Mouse (Mus musculus) hindbrain, embryonic 16.5 days (tissue): ENCODE data around the gene Ttc24. TPM values are rescaled to one million over a fixed set of nuclear protein-coding genes. Genes with fewer than 3 reads are reported as not detected.

Experiments
- ATAC-seq: fragments of 200-750 bp; cut with Nextera tagmentation; 2 replicates; pipeline ENCODE4 v1.8.0; 2017; ENCODE audit warnings: moderate TSS enrichment, moderate library complexity
- H3K27ac ChIP-seq: fragments of 300-500 bp; sonication (generic); 2 replicates; pipeline ENCODE4 v1.5.1; 2014; ENCODE audit warnings: low read depth, mild to moderate bottlenecking, control low read depth, low read length, moderate library complexity
- H3K27me3 ChIP-seq: fragments of 300-500 bp; sonication (generic); replicated peaks from 2 replicates; pipeline ENCODE4 v1.6.1; 2014; ENCODE audit warnings: low read length; ENCODE audit not compliant: control insufficient read depth, insufficient read depth
- H3K36me3 ChIP-seq: fragments of 300-500 bp; sonication (generic); 2 replicates; pipeline ENCODE4 v1.6.1; 2014; ENCODE audit warnings: mild to moderate bottlenecking, low read length, moderate library complexity, mixed read lengths; ENCODE audit not compliant: control insufficient read depth, insufficient read depth
- H3K4me1 ChIP-seq: fragments of 300-500 bp; sonication (generic); 2 replicates; pipeline ENCODE4 v1.6.1; 2014; ENCODE audit warnings: low read depth, low read length; ENCODE audit not compliant: control insufficient read depth, insufficient read depth
- H3K4me2 ChIP-seq: fragments of 300-500 bp; sonication (generic); 2 replicates; pipeline ENCODE4 v1.6.1; 2014; ENCODE audit warnings: mild to moderate bottlenecking, low read length, control low read depth, moderate library complexity
- H3K4me3 ChIP-seq: fragments of 300-500 bp; sonication (generic); 2 replicates; pipeline ENCODE4 v1.5.1; 2014; ENCODE audit warnings: mild to moderate bottlenecking, low read length, control low read depth, moderate library complexity
- H3K9ac ChIP-seq: fragments of 300-500 bp; sonication (generic); 2 replicates; pipeline ENCODE4 v1.6.1; 2014; ENCODE audit warnings: low read depth, mild to moderate bottlenecking, control low read depth, low read length, moderate library complexity
- H3K9me3 ChIP-seq: fragments of 300-500 bp; sonication (generic); 2 replicates; pipeline ENCODE4 v1.6.1; 2014; ENCODE audit warnings: mild to moderate bottlenecking, low read length, moderate library complexity; ENCODE audit not compliant: control insufficient read depth
- WGBS: fragments of 180-500 bp; shearing (Covaris S2); extraction: QIAGEN DNeasy Blood & Tissue Kit; methylation state at CpG from one replicate; pipeline ENCODE4 v1.1.7; 2014; 5-methylcytosine and 5-hydroxymethylcytosine counted together
- polyA plus RNA-seq: library from polyadenylated mRNA; unstranded; fragments of >200 nt; fragmentation: Nextera tagmentation; extraction: Ambion mirVana; gene quantifications from 2 replicates; pipeline ENCODE4 v1.2.1, GENCODE M21; 2015

Ttc24 gene
- polyA plus RNA-seq, 1 experiment from 2014 or later, result not detected

DNA sequence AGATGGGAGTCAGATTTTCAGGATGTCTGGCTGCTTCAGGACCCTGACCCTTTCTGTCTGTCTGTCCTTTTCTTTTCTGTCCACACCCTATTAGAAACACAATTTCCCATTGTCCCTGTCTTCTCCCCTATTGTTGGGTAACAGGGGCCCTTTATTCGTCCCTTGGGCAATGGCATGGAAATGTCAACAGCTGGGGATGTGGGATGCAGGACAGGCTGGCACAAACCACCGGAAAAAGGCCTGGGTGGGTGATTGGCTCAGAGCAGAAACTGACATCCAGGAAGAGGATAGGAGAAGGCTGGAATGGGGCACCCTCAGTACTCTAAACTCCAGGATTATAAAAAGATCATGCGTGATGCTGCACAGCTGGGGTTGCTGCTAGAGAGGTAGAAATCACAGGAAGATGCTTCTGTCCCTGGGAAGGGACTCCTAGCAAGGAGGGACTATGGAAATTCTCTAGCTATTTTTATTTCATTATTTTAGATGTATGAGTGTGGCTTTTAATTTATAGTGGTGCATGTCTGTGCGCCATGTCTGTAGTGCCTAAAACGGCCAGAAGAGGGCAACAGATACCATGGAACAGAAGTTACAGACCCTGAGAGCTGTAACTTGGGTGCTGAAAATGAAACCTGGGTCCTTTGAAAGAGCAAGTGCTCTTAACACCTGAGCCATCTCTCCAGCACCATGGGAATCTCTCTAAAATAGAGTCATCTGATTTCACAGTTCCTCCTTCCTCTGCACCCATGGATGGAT is 50.5 kb downstream of the Ttc24 start, which contains the start of gene Hapln2:
Hapln2 (minus strand) TSS at position 150 of the 753 bp plus-strand sequence.
- no peak within 1 kb of the TSS for H3K4me3 ChIP-seq
- 46% methylated on average over 5 of the region's 5 CpGs for WGBS
- H3K36me3 ChIP-seq, result no peaks in the 10 kb centered on the region
- no peak for ATAC-seq
- H3K27me3 ChIP-seq, result peaks cover 26% of the 10 kb centered on the region
- peaks cover 7% of the 10 kb centered on the region for H3K9me3 ChIP-seq
- H3K9ac ChIP-seq, result no peak within 1 kb of the TSS
- peaks cover 12% of the 10 kb centered on the region for H3K4me1 ChIP-seq
- no peak within 1 kb of the TSS for H3K27ac ChIP-seq
- H3K4me2 ChIP-seq, result no peak within 1 kb of the TSS

DNA sequence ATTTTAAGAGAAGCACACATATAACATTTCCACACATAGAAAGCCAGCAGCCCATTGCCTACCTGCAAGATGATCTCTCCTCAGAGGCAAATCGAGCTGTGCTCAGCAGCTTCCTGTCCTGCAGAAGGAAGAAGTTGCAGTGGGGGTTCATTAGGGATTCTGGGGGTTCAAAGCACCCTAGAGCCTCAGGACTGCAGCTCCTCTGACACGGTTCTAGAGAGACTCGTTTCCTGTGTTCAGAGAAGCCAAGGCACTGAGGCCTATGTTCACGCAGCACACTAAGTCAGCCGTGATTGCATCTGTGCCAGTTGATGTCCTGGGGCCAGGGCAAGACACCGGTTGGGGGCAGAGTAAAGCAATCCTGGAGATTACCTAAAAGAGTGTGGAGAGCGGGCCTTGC is 51.3 kb downstream of the Ttc24 start:
- Histone ChIP-seq H3K4me1 (peaks cover 16% of the 10 kb centered on the region), H3K9me3 (peaks cover 7% of the 10 kb centered on the region), H3K36me3 (no peaks in the 10 kb centered on the region), H3K9ac (no peak overlapping the region), H3K4me3 (no peak overlapping the region), H3K4me2 (no peak overlapping the region), H3K27me3 (peaks cover 31% of the 10 kb centered on the region), H3K27ac (no peak overlapping the region)
- no peak for ATAC-seq
- WGBS, result 70% methylated on average over 7 of the region's 7 CpGs

GRCm38 (mm10) chr3:88023192-88024074 is 54.7 kb downstream of the Ttc24 start:
- H3K27ac ChIP-seq, result no peak overlapping the region
- peaks cover 6% of the 10 kb centered on the region for H3K9me3 ChIP-seq
- H3K36me3 ChIP-seq, result no peaks in the 10 kb centered on the region
- peak; percentile 79 for ATAC-seq
- H3K27me3 ChIP-seq, result peaks cover 51% of the 10 kb centered on the region
- H3K4me1 ChIP-seq, result peaks cover 16% of the 10 kb centered on the region
- H3K9ac ChIP-seq, result peak overlapping the region; percentile 71
- under 1% methylated on average over 81 of the region's 81 CpGs for WGBS
- H3K4me3 ChIP-seq, result peak overlapping the region; percentile 62
- peak overlapping the region; percentile 90 for H3K4me2 ChIP-seq

DNA sequence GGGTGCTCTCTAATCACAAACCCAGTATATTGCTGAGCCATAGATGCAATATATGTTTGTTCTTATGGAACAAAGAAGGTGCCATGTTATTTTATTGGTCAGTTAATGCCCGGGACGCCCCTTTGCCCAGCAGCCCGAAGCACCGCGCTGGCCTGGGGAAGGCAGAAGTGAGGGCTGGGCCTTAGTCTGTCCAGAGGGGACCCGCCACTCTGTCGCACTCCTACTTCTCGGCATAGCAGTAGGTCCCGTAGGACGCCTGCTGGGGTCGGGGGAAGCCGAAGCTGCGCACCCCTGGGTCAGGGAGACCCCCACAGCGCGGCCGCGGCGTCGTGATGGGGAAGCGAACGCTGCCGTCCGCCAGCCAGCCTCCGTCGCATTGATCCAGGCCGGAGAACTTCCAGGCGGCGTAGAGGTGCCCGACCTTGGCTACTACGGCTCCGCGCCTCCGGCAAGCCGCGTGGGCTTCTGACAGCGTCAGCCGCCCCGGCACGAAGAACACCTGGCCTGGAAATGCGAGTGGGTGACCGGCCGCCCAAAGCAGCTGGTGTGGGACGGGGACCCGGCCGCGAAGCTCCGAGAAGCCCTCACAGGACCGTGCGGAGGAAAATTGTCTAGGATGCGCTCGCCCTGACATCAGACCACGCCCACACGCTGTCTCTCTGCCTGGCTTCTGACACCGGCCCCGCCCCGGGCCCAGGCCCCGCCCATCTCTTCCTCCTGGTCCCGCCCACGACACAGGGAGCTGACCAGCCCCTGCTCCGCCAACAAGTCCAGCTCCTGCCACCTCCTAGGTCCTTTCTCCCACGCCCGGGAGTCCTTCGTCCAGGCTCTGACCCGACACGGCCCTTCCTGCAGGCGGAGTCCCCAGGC is 55.5 kb downstream of the Ttc24 start:
- under 1% methylated on average over 58 of the region's 66 CpGs for WGBS
- Histone ChIP-seq H3K4me1 (peaks cover 16% of the 10 kb centered on the region), H3K36me3 (no peaks in the 10 kb centered on the region), H3K27ac (no peak overlapping the region), H3K9me3 (no peaks in the 10 kb centered on the region), H3K27me3 (peaks cover 55% of the 10 kb centered on the region), H3K9ac (peak overlapping the region; percentile 71), H3K4me3 (peak overlapping the region; percentile 62), H3K4me2 (peak overlapping the region; percentile 90)
- peak; percentile 93 for ATAC-seq

Other genes with a start within 250 kb of the Ttc24 start
- gene Sh2d2a, start 231.5 kb downstream of the Ttc24 start, polyA plus RNA-seq, result not detected in 2 replicates
- gene Prcc, start 192.7 kb downstream of the Ttc24 start, polyA plus RNA-seq, result 13.9 and 15.9 TPM in 2 replicates
- 79.7 and 110 TPM in 2 replicates for gene Hdgf, start 172.0 kb downstream of the Ttc24 start, polyA plus RNA-seq
- gene Mrpl24, start 158.8 kb downstream of the Ttc24 start, polyA plus RNA-seq, result 48.3 and 49.1 TPM in 2 replicates
- gene Isg20l2, start 148.0 kb downstream of the Ttc24 start, polyA plus RNA-seq, result 22.7 and 28.9 TPM in 2 replicates
- gene Rrnad1, start 147.6 kb downstream of the Ttc24 start, polyA plus RNA-seq, result 20.5 and 24.8 TPM in 2 replicates
- gene Crabp2, start 129.6 kb downstream of the Ttc24 start, polyA plus RNA-seq, result 49.1 and 52.4 TPM in 2 replicates
- gene Nes, start 107.2 kb downstream of the Ttc24 start, polyA plus RNA-seq, result 15.6 and 20.2 TPM in 2 replicates
- 150 and 186 TPM in 2 replicates for gene Bcan, start 78.1 kb downstream of the Ttc24 start, polyA plus RNA-seq
- gene Hapln2, start 50.7 kb downstream of the Ttc24 start, polyA plus RNA-seq, result 0.30 and 0.66 TPM in 2 replicates
- gene Gpatch4, start 35.2 kb downstream of the Ttc24 start, polyA plus RNA-seq, result 34.9 and 35.8 TPM in 2 replicates
- 158 and 170 TPM in 2 replicates for gene Naxe, start 19.8 kb downstream of the Ttc24 start, polyA plus RNA-seq
- 2.8 and 3.8 TPM in 2 replicates for gene Iqgap3, start 3.7 kb upstream of the Ttc24 start, polyA plus RNA-seq
- 16.4 and 24.1 TPM in 2 replicates for gene Mef2d, start 64.1 kb upstream of the Ttc24 start, polyA plus RNA-seq
- gene Rhbg, start 176.4 kb upstream of the Ttc24 start, polyA plus RNA-seq, result 0.52 and 0.99 TPM in 2 replicates
- not detected in 2 replicates for gene Gm38392, start 208.9 kb upstream of the Ttc24 start, polyA plus RNA-seq
- 6.8 and 10.2 TPM in 2 replicates for gene Tsacc, start 218.7 kb upstream of the Ttc24 start, polyA plus RNA-seq
- gene Cct3, start 218.8 kb upstream of the Ttc24 start, polyA plus RNA-seq, result 444 and 454 TPM in 2 replicates
- 127 and 136 TPM in 2 replicates for gene Glmp, start 246.7 kb upstream of the Ttc24 start, polyA plus RNA-seq